Mouse (Mus musculus) G1E (cell line): ENCODE data around the gene Gapt. TPM values are rescaled to one million over a fixed set of nuclear protein-coding genes. Genes with fewer than 3 reads are reported as not detected.

Source experiments
- ATAC-seq: 2 replicates; pipeline ENCODE4 v1.8.0; 2016; ENCODE audit warnings: mild to moderate bottlenecking; ENCODE audit not compliant: insufficient number of reproducible peaks, poor library complexity, low FRiP score, severe bottlenecking; ENCODE audit errors: extremely low read depth
- DNase-seq: peaks from one replicate; pipeline ENCODE4 v3.0.0; 2012; ENCODE audit warnings: low spot score
- H3K27me3 ChIP-seq: 2 replicates; pipeline ENCODE4 v1.6.1; 2012; ENCODE audit warnings: mild to moderate bottlenecking, low read length, inconsistent platforms; ENCODE audit not compliant: insufficient read depth
- H3K36me3 ChIP-seq: replicated peaks from 2 replicates; pipeline ENCODE3; 2012; ENCODE audit warnings: mild to moderate bottlenecking, inconsistent platforms
- H3K4me1 ChIP-seq: 2 replicates; pipeline ENCODE4 v1.6.1; 2012; ENCODE audit warnings: low read depth, low read length, inconsistent platforms, mixed read lengths; ENCODE audit not compliant: insufficient read depth
- H3K4me3 ChIP-seq: 2 replicates; pipeline ENCODE4 v1.5.1; 2012; ENCODE audit warnings: low read depth, mild to moderate bottlenecking, inconsistent platforms, low read length, moderate library complexity, mixed read lengths
- H3K9me3 ChIP-seq: replicated peaks from 2 replicates; pipeline ENCODE4 v1.6.1; 2012; ENCODE audit warnings: inconsistent platforms
- CTCF ChIP-seq: IDR thresholded peaks from 2 replicates; pipeline ENCODE4 v1.5.1; 2012; ENCODE audit warnings: low read depth, low read length, inconsistent platforms, mixed read lengths
- GATA1 ChIP-seq: IDR thresholded peaks from 2 replicates; pipeline ENCODE4 v1.6.1; 2012; ENCODE audit warnings: borderline replicate concordance, low read length, inconsistent platforms, mixed read lengths
- GATA2 ChIP-seq: IDR thresholded peaks from 2 replicates; pipeline ENCODE4 v1.6.1; 2012; ENCODE audit warnings: low read depth, low read length, inconsistent platforms, borderline replicate concordance
- POLR2AphosphoS5 ChIP-seq: IDR thresholded peaks from 2 replicates; pipeline ENCODE4 v1.6.1; 2012; ENCODE audit warnings: low read depth, low read length, inconsistent platforms; ENCODE audit not compliant: insufficient replicate concordance
- TAL1 ChIP-seq: conservative IDR thresholded peaks from 2 replicates; pipeline ENCODE4 v1.6.1; 2012; ENCODE audit warnings: low read depth, low read length, inconsistent platforms, mixed read lengths
- polyA plus RNA-seq: library from polyadenylated mRNA; stranded (reverse); fragments of >175 nt; gene quantifications from 2 replicates; pipeline ENCODE4 v1.2.3, GENCODE M21; 2012
- total RNA-seq, 2 experiments: library from RNA; stranded (forward) in 1 of 2; stranded (reverse) in 1 of 2; fragments of 200-1000 nt in 1 of 2; fragments of >200 nt in 1 of 2; fragmentation: Nextera tagmentation in 1 of 2; gene quantifications; 2 replicates each; pipeline ENCODE4 v1.2.3; 2014 to 2017

Gapt gene
- total and polyA plus RNA-seq, 3 experiments = 0.22 TPM; not detected in 2

GRCm38 (mm10) chr13:110351051-110351450, 5.9 kb downstream of the Gapt start:
- ATAC-seq = no peak

GRCm38 (mm10) chr13:110346707-110347106, 10.3 kb downstream of the Gapt start:
- H3K36me3 ChIP-seq = no peaks in the 10 kb centered on the region
- ATAC-seq (no peak), DNase-seq (no peak)
- H3K4me1 ChIP-seq = no peaks in the 10 kb centered on the region
- H3K27me3 ChIP-seq = no peaks in the 10 kb centered on the region
- peaks cover 12% of the 10 kb centered on the region for H3K9me3 ChIP-seq
- H3K4me3 ChIP-seq = no peak overlapping the region
- TF ChIP-seq CTCF = no peak
- no peak for TF ChIP-seq POLR2AphosphoS5
- no peak for TF ChIP-seq GATA1
- TF ChIP-seq TAL1 = no peak
- TF ChIP-seq GATA2 = no peak

More at GRCm38 (mm10) chr13:110351051-110351450, 5.9 kb downstream of the Gapt start:
- TF ChIP-seq TAL1 = no peak
- no peak for TF ChIP-seq CTCF
- no peak for TF ChIP-seq POLR2AphosphoS5
- TF ChIP-seq GATA1 = no peak
- no peak for TF ChIP-seq GATA2
- H3K4me1 ChIP-seq = no peaks in the 10 kb centered on the region
- H3K4me3 ChIP-seq = no peak overlapping the region
- no peaks in the 10 kb centered on the region for H3K36me3 ChIP-seq
- no peaks in the 10 kb centered on the region for H3K27me3 ChIP-seq
- DNase-seq = no peak
- 0 out of 2 replicates have a peak, but pooled peaks cover 2% of the 10 kb centered on the region for H3K9me3 ChIP-seq

- DNase-seq = no peak
- TF ChIP-seq POLR2AphosphoS5 = no peak
- TF ChIP-seq CTCF = no peak
- no peak for TF ChIP-seq TAL1
- TF ChIP-seq GATA1 = no peak
- no peak for TF ChIP-seq GATA2
- no peak for ATAC-seq
- Histone ChIP-seq H3K4me3 (no peak overlapping the region), H3K27me3 (no peaks in the 10 kb centered on the region), H3K4me1 (no peaks in the 10 kb centered on the region), H3K36me3 (no peaks in the 10 kb centered on the region), H3K9me3 (peaks cover 12% of the 10 kb centered on the region)
These were observed 14.4 kb downstream of the Gapt start for GRCm38 (mm10) chr13:110342602-110343001.

- TF ChIP-seq POLR2AphosphoS5 (no peak), TAL1 (no peak), GATA1 (no peak), GATA2 (no peak), CTCF (no peak)
- ATAC-seq (no peak), DNase-seq (no peak)
These were observed 23.9 kb downstream of the Gapt start for GRCm38 (mm10) chr13:110332958-110333597.

GRCm38 (mm10) chr13:110318746-110319145, 38.3 kb downstream of the Gapt start:
- TF ChIP-seq GATA2 (no peak), CTCF (no peak)
- H3K4me3 ChIP-seq = no peak overlapping the region
- no peaks in the 10 kb centered on the region for H3K36me3 ChIP-seq
- no peak for DNase-seq
- H3K27me3 ChIP-seq = no peaks in the 10 kb centered on the region
- no peaks in the 10 kb centered on the region for H3K4me1 ChIP-seq
- H3K9me3 ChIP-seq = no peaks in the 10 kb centered on the region
- no peak for ATAC-seq

More at GRCm38 (mm10) chr13:110332958-110333597, 23.9 kb downstream of the Gapt start:
- H3K4me3 ChIP-seq = no peak overlapping the region
- H3K27me3 ChIP-seq = no peaks in the 10 kb centered on the region
- H3K4me1 ChIP-seq = no peaks in the 10 kb centered on the region
- H3K9me3 ChIP-seq = peaks cover 16% of the 10 kb centered on the region
- H3K36me3 ChIP-seq = no peaks in the 10 kb centered on the region

- Histone ChIP-seq H3K4me3 (no peak overlapping the region), H3K4me1 (no peaks in the 10 kb centered on the region), H3K27me3 (no peaks in the 10 kb centered on the region), H3K36me3 (no peaks in the 10 kb centered on the region), H3K9me3 (no peaks in the 10 kb centered on the region; the same call in 1 of the 2 replicates)
- no peak for TF ChIP-seq GATA1
- no peak for TF ChIP-seq POLR2AphosphoS5
- no peak for TF ChIP-seq TAL1
- TF ChIP-seq CTCF = no peak
- TF ChIP-seq GATA2 = no peak
- DNase-seq (no peak), ATAC-seq (no peak)
These were observed 49.8 kb downstream of the Gapt start for GRCm38 (mm10) chr13:110307188-110307587.

Other genes with a start within 250 kb of the Gapt start
- gene Rab3c, start 76.2 kb downstream of the Gapt start, total RNA-seq (2014; fragmentation: Nextera tagmentation) = not detected in 2 replicates
- gene Rab3c, start 76.2 kb downstream of the Gapt start, total RNA-seq (2017) = 0.27 and 0.29 TPM in 2 replicates
- gene Rab3c, start 76.2 kb downstream of the Gapt start, polyA plus RNA-seq = not detected in 2 replicates
- gene Plk2, start 37.8 kb upstream of the Gapt start, total RNA-seq (2014; fragmentation: Nextera tagmentation) = not detected in 2 replicates
- gene Plk2, start 37.8 kb upstream of the Gapt start, total RNA-seq (2017) = 0.11 and 0.23 TPM in 2 replicates
- not detected in 2 replicates for gene Plk2, start 37.8 kb upstream of the Gapt start, polyA plus RNA-seq